Mouse (Mus musculus) heart, embryonic 16.5 days (tissue): ENCODE data around the gene Chd5. TPM values are rescaled to one million over a fixed set of nuclear protein-coding genes. Genes with fewer than 3 reads are reported as not detected.

Experiments
- ATAC-seq: fragments of 200-750 bp; cut with Nextera tagmentation; replicated peaks from 2 replicates; pipeline ENCODE4 v1.8.0; 2017; ENCODE audit warnings: moderate number of reproducible peaks; ENCODE audit not compliant: insufficient read depth, low FRiP score; ENCODE audit errors: extremely low read depth
- H3K27ac ChIP-seq: fragments of 300-500 bp; sonication (generic); 2 replicates; pipeline ENCODE4 v1.5.1; 2014; ENCODE audit warnings: mild to moderate bottlenecking, low read length, control low read depth, moderate library complexity
- H3K27me3 ChIP-seq: fragments of 300-500 bp; sonication (generic); 2 replicates; pipeline ENCODE4 v1.6.1; 2014; ENCODE audit warnings: low read length, mixed read lengths; ENCODE audit not compliant: control insufficient read depth, insufficient read depth
- H3K36me3 ChIP-seq: fragments of 300-500 bp; sonication (generic); 2 replicates; pipeline ENCODE4 v1.6.1; 2014; ENCODE audit not compliant: control insufficient read depth, insufficient read depth
- H3K4me1 ChIP-seq: fragments of 300-500 bp; sonication (generic); 2 replicates; pipeline ENCODE4 v1.6.1; 2014; ENCODE audit warnings: low read length, mixed read lengths; ENCODE audit not compliant: control insufficient read depth, insufficient read depth
- H3K4me2 ChIP-seq: fragments of 300-500 bp; sonication (generic); 2 replicates; pipeline ENCODE4 v1.6.1; 2014; ENCODE audit warnings: low read depth, mild to moderate bottlenecking, control low read depth, low read length
- H3K4me3 ChIP-seq: fragments of 300-500 bp; sonication (generic); 2 replicates; pipeline ENCODE4 v1.5.1; 2014; ENCODE audit warnings: mild to moderate bottlenecking, control low read depth, low read length
- H3K9ac ChIP-seq: fragments of 300-500 bp; sonication (generic); 2 replicates; pipeline ENCODE4 v1.6.1; 2014; ENCODE audit warnings: low read length, control low read depth
- H3K9me3 ChIP-seq: fragments of 300-500 bp; sonication (generic); replicated peaks from 2 replicates; pipeline ENCODE4 v1.6.1; 2016; ENCODE audit warnings: low read length; ENCODE audit not compliant: control insufficient read depth
- WGBS: fragments of 180-500 bp; shearing (Covaris S2); extraction: QIAGEN DNeasy Blood & Tissue Kit; methylation state at CpG from one replicate; pipeline ENCODE4 v1.1.7; 2014; 5-methylcytosine and 5-hydroxymethylcytosine counted together
- polyA plus RNA-seq: library from polyadenylated mRNA; unstranded; fragments of >200 nt; fragmentation: Nextera tagmentation; extraction: Ambion mirVana; gene quantifications from 2 replicates; pipeline ENCODE4 v1.2.1, GENCODE M21; 2015

Chd5 gene
- polyA plus RNA-seq, 1 experiment from 2014 or later, result 0.04 TPM

GRCm38 (mm10) chr4:152313211-152313632 is 25.2 kb upstream of the Chd5 start:
- Histone ChIP-seq H3K27me3 (peaks cover 34% of the 10 kb centered on the region), H3K9ac (peak overlapping the region; percentile 35; the same call in 1 of the 2 replicates), H3K36me3 (peaks cover 16% of the 10 kb centered on the region), H3K4me1 (peaks cover 29% of the 10 kb centered on the region), H3K4me3 (peak overlapping the region; percentile 26), H3K9me3 (no peaks in the 10 kb centered on the region), H3K4me2 (peak overlapping the region; percentile 46), H3K27ac (no peak overlapping the region)
- WGBS, result 5% methylated on average over 29 of the region's 29 CpGs
- ATAC-seq, result no peak

- no peak overlapping the region for H3K4me3 ChIP-seq
- H3K9ac ChIP-seq, result no peak overlapping the region
- no peak overlapping the region; the same call in 1 of the 2 replicates for H3K4me2 ChIP-seq
- H3K36me3 ChIP-seq, result peaks cover 10% of the 10 kb centered on the region
- no peak for ATAC-seq
- H3K27ac ChIP-seq, result no peak overlapping the region
- peaks cover 29% of the 10 kb centered on the region for H3K4me1 ChIP-seq
- H3K9me3 ChIP-seq, result no peaks in the 10 kb centered on the region
- peaks cover 34% of the 10 kb centered on the region for H3K27me3 ChIP-seq
Measured at GRCm38 (mm10) chr4:152313934-152314333, 24.5 kb upstream of the Chd5 start.

- H3K4me1 ChIP-seq, result peaks cover 34% of the 10 kb centered on the region
Measured at GRCm38 (mm10) chr4:152315498-152316213, 22.8 kb upstream of the Chd5 start.

GRCm38 (mm10) chr4:152317631-152318033 is 20.8 kb upstream of the Chd5 start:
- Histone ChIP-seq H3K4me3 (peak overlapping the region; percentile 62), H3K27me3 (peaks cover 27% of the 10 kb centered on the region), H3K9me3 (no peaks in the 10 kb centered on the region), H3K4me2 (peak overlapping the region; percentile 81), H3K9ac (peak overlapping the region; percentile 82), H3K27ac (peak overlapping the region; percentile 100), H3K4me1 (peaks cover 34% of the 10 kb centered on the region), H3K36me3 (no peaks in the 10 kb centered on the region)
- ATAC-seq, result peak; percentile 74
- 32% methylated on average over 6 of the region's 6 CpGs for WGBS

More at GRCm38 (mm10) chr4:152315498-152316213, 22.8 kb upstream of the Chd5 start:
- H3K27me3 ChIP-seq, result peaks cover 34% of the 10 kb centered on the region
- WGBS, result 3% methylated on average over 43 of the region's 43 CpGs
- H3K9ac ChIP-seq, result peak overlapping the region; percentile 82
- no peaks in the 10 kb centered on the region for H3K9me3 ChIP-seq
- H3K4me2 ChIP-seq, result peak overlapping the region; percentile 81
- H3K4me3 ChIP-seq, result peak overlapping the region; percentile 62
- H3K36me3 ChIP-seq, result peaks cover 6% of the 10 kb centered on the region; the same call in 1 of the 2 replicates
- peak overlapping the region; percentile 52 for H3K27ac ChIP-seq
- ATAC-seq, result no peak

GRCm38 (mm10) chr4:152318517-152319234 is 19.8 kb upstream of the Chd5 start, which contains the start of gene Rnf207:
Gene Rnf207 (minus strand): TSS chr4:152318993.
- peak; percentile 73 for ATAC-seq
- no peaks in the 10 kb centered on the region for H3K9me3 ChIP-seq
- H3K4me3 ChIP-seq, result peak within 1 kb of the TSS; percentile 62
- no peaks in the 10 kb centered on the region for H3K36me3 ChIP-seq
- H3K27ac ChIP-seq, result peak within 1 kb of the TSS; percentile 100
- H3K4me2 ChIP-seq, result peak within 1 kb of the TSS; percentile 81
- peak within 1 kb of the TSS; percentile 82 for H3K9ac ChIP-seq
- WGBS, result 3% methylated on average over 26 of the region's 26 CpGs
- H3K4me1 ChIP-seq, result peaks cover 26% of the 10 kb centered on the region
- peaks cover 27% of the 10 kb centered on the region for H3K27me3 ChIP-seq

GRCm38 (mm10) chr4:152321464-152321863 is 17.0 kb upstream of the Chd5 start:
- Histone ChIP-seq H3K4me1 (peaks cover 10% of the 10 kb centered on the region), H3K4me2 (no peak overlapping the region), H3K9me3 (no peaks in the 10 kb centered on the region), H3K9ac (no peak overlapping the region), H3K4me3 (no peak overlapping the region), H3K27ac (no peak overlapping the region), H3K36me3 (no peaks in the 10 kb centered on the region), H3K27me3 (peaks cover 5% of the 10 kb centered on the region)
- 58% methylated on average over 5 of the region's 5 CpGs for WGBS
- no peak for ATAC-seq

- Histone ChIP-seq H3K4me1 (peaks cover 19% of the 10 kb centered on the region), H3K9ac (peak overlapping the region; percentile 66), H3K36me3 (peaks cover 17% of the 10 kb centered on the region), H3K4me2 (peak overlapping the region; percentile 61), H3K27ac (peak overlapping the region; percentile 47), H3K27me3 (no peaks in the 10 kb centered on the region), H3K4me3 (peak overlapping the region; percentile 83), H3K9me3 (no peaks in the 10 kb centered on the region)
- peak; percentile 15 for ATAC-seq
- WGBS, result 43% methylated on average over 16 of the region's 16 CpGs
Measured at GRCm38 (mm10) chr4:152324641-152325562, 13.5 kb upstream of the Chd5 start.

GRCm38 (mm10) chr4:152325574-152326411 is 12.7 kb upstream of the Chd5 start, which contains the start of gene Rpl22:
Gene Rpl22 (plus strand): TSS chr4:152325742.
- peak within 1 kb of the TSS; percentile 72 for H3K27ac ChIP-seq
- H3K27me3 ChIP-seq, result no peaks in the 10 kb centered on the region
- WGBS, result under 1% methylated on average over 70 of the region's 70 CpGs
- H3K9me3 ChIP-seq, result no peaks in the 10 kb centered on the region
- H3K4me2 ChIP-seq, result peak within 1 kb of the TSS; percentile 96
- H3K4me3 ChIP-seq, result peak within 1 kb of the TSS; percentile 83
- H3K36me3 ChIP-seq, result peaks cover 26% of the 10 kb centered on the region
- H3K9ac ChIP-seq, result peak within 1 kb of the TSS; percentile 92
- peak; percentile 94 for ATAC-seq
- peaks cover 19% of the 10 kb centered on the region for H3K4me1 ChIP-seq
